In genomic region chr11:35612262-35612896, GRCm38 (mm10) we compare ENCODE assay signal across 18 mouse cellular contexts.
A peak's percentile ranks its signal among the peaks of the same experiment; 100 is the strongest.
DNase-seq lines count a peak whose midpoint lies in the region; ATAC-seq and TF ChIP-seq lines count a peak whose summit lies in the region.
"Had no signal": no experiment of that assay in that cellular context is flagged by ENCODE, and none has a peak within 500 bp of the region (broad histone marks: within the 10 kb centered on the region; RNA-seq: fewer than 3 reads in every experiment).

No protein-coding gene starts in this region.

- H3K27ac ChIP-seq in kidney, embryonic 16.5 days (ENCODE audit: low read length) = no peak overlapping the region
- 0 out of 2 replicates have a peak overlapping the region, but pooled peaks have one; percentile 0 for H3K27ac ChIP-seq in hindbrain, embryonic 15.5 days (replicated peaks)
- H3K27ac ChIP-seq in thymus, adult 2 months (ENCODE audit: control insufficient read depth, insufficient read depth, low read length) = no peak overlapping the region
- H3K27ac ChIP-seq: heart, embryonic 13.5 days; limb, embryonic 15.5 days had no signal

- H3K9me3 ChIP-seq in kidney, embryonic 16.5 days (ENCODE audit: low read length) = no peaks in the 10 kb centered on the region
- H3K9me3 ChIP-seq in hindbrain, embryonic 15.5 days = no peaks in the 10 kb centered on the region
- H3K9me3 ChIP-seq: heart, embryonic 13.5 days; limb, embryonic 15.5 days had no signal

- DNase-seq in adrenal gland, adult 2 months = peak; percentile 23
- no peak for DNase-seq in adrenal gland, adult 8-10 months
- no peak for DNase-seq in kidney, postnatal 14 days
- DNase-seq in MN1 (ENCODE audit: low spot score) = peak; percentile 98
- DNase-seq in thymus, adult 2 months = no peak
- DNase-seq: cerebellum, postnatal 36 days; gastrocnemius, postnatal 25 days; lung, adult 2 months; right cerebral cortex, postnatal 4 days; thymus, postnatal 36 days had no signal

- peak; percentile 62; the same call in 1 of the 2 replicates for ATAC-seq in kidney, embryonic 16.5 days (ENCODE audit: low FRiP score, low TSS enrichment)
- ATAC-seq in hindbrain, embryonic 15.5 days (ENCODE audit: low FRiP score, low read depth) = peak; percentile 40; the same call in 1 of the 2 replicates
- no peak for ATAC-seq in cerebellum, adult (ENCODE audit: insufficient number of reproducible peaks, low FRiP score, low TSS enrichment)
- ATAC-seq: Patski had no signal

- peaks cover 7% of the 10 kb centered on the region for H3K4me1 ChIP-seq in kidney, embryonic 16.5 days (ENCODE audit: insufficient read depth, low read length)
- peaks cover 19% of the 10 kb centered on the region for H3K4me1 ChIP-seq in hindbrain, embryonic 15.5 days (replicated peaks)
- no peaks in the 10 kb centered on the region for H3K4me1 ChIP-seq in thymus, adult 2 months (replicated peaks; ENCODE audit: control insufficient read depth, insufficient read depth, low read length)

- H3K4me2 ChIP-seq in kidney, embryonic 16.5 days (replicated peaks; ENCODE audit: low read depth, low read length) = no peak overlapping the region
- H3K4me2 ChIP-seq in hindbrain, embryonic 15.5 days = no peak overlapping the region
- H3K4me2 ChIP-seq: heart, embryonic 13.5 days; limb, embryonic 15.5 days had no signal

- no peak for TF ChIP-seq CTCF in thymus, adult 2 months (IDR thresholded peaks at IDR 0.05; ENCODE audit: borderline replicate concordance, control insufficient read depth, extremely low read depth, insufficient read depth, low read length, poor library complexity)

- TF ChIP-seq POLR2A in thymus, adult 2 months (IDR thresholded peaks at IDR 0.05; ENCODE audit: control insufficient read depth, extremely low read depth, insufficient read depth, low read length, poor library complexity) = no peak

- no peak overlapping the region for H3K9ac ChIP-seq in kidney, embryonic 16.5 days (replicated peaks; ENCODE audit: low read length)
- no peak overlapping the region for H3K9ac ChIP-seq in hindbrain, embryonic 15.5 days
- H3K9ac ChIP-seq: heart, embryonic 13.5 days; limb, embryonic 15.5 days had no signal

- no peak overlapping the region for H3K4me3 ChIP-seq in kidney, embryonic 16.5 days (ENCODE audit: low read length)
- no peak overlapping the region for H3K4me3 ChIP-seq in hindbrain, embryonic 15.5 days
- no peak overlapping the region for H3K4me3 ChIP-seq in thymus, adult 2 months (ENCODE audit: control insufficient read depth, insufficient read depth, low read length)
- H3K4me3 ChIP-seq: erythroblast, embryonic 14.5 days; heart, embryonic 13.5 days; limb, embryonic 15.5 days; myocyte had no signal

- H3K36me3 ChIP-seq in kidney, embryonic 16.5 days (ENCODE audit: insufficient read depth, low read length) = no peaks in the 10 kb centered on the region
- no peaks in the 10 kb centered on the region for H3K36me3 ChIP-seq in hindbrain, embryonic 15.5 days
- no peaks in the 10 kb centered on the region for H3K36me3 ChIP-seq in thymus, adult 2 months (ENCODE audit: control insufficient read depth, insufficient read depth, low read length)

- no peaks in the 10 kb centered on the region for H3K27me3 ChIP-seq in kidney, embryonic 16.5 days (ENCODE audit: insufficient read depth, low read length)
- no peaks in the 10 kb centered on the region for H3K27me3 ChIP-seq in hindbrain, embryonic 15.5 days
- no peaks in the 10 kb centered on the region for H3K27me3 ChIP-seq in thymus, adult 2 months (ENCODE audit: control insufficient read depth, insufficient read depth, low read length)
- H3K27me3 ChIP-seq: heart, embryonic 13.5 days; limb, embryonic 15.5 days had no signal

- WGBS in kidney, embryonic 16.5 days = 26% methylated on average over 13 of the region's 13 CpGs
- WGBS in hindbrain, embryonic 15.5 days = 41% methylated on average over 13 of the region's 13 CpGs
- 82% methylated on average over 13 of the region's 13 CpGs for WGBS in thymus, adult 2 months

Comparison
In these comparisons a context has a peak if more than half of its experiments do, and no peak if none do; other contexts are left out.
1. DNase-seq: peak in adrenal gland, adult 2 months (single experiment) and MN1 (single experiment); none in adrenal gland, adult 8-10 months (single experiment), kidney, postnatal 14 days (single experiment) and thymus, adult 2 months (single experiment).